Mouse (Mus musculus) heart, postnatal 14 days (tissue): ENCODE measurements around the gene Sobp. TPM values are rescaled to one million over a fixed set of nuclear protein-coding genes. Genes with fewer than 3 reads are reported as not detected.

Source experiments
- DNase-seq, 2 experiments: peaks; one replicate each; pipeline ENCODE4 v3.0.0; 2021 to 2022
- intact Hi-C: fragments of 180-260 bp; cut with DNase I; formaldehyde crosslinking; loops from one replicate; pipeline ENCODE4 v1.15.1; 2025
- total RNA-seq, 2 experiments: library from RNA; stranded (reverse); gene quantifications; 2 replicates each; pipeline ENCODE4 v1.2.3; 2021

Sobp gene
- total RNA-seq, 2 experiments from 2014 or later: 14.4 to 14.6 TPM

GRCm38 (mm10) chr10:43096614-43097013, 77.7 kb downstream of the Sobp start:
- intact Hi-C loops: no loop called here

GRCm38 (mm10) chr10:43094537-43094936, 79.8 kb downstream of the Sobp start:
- intact Hi-C loops: no loop called here
- no peak for DNase-seq

More at GRCm38 (mm10) chr10:43096614-43097013, 77.7 kb downstream of the Sobp start:
- no peak for DNase-seq

- no peak for DNase-seq
- intact Hi-C loops: no loop called here
These were observed 80.9 kb downstream of the Sobp start for GRCm38 (mm10) chr10:43093440-43093839.

GRCm38 (mm10) chr10:43090040-43090439, 84.3 kb downstream of the Sobp start:
- no peak for DNase-seq
- intact Hi-C loops: no loop called here

DNA sequence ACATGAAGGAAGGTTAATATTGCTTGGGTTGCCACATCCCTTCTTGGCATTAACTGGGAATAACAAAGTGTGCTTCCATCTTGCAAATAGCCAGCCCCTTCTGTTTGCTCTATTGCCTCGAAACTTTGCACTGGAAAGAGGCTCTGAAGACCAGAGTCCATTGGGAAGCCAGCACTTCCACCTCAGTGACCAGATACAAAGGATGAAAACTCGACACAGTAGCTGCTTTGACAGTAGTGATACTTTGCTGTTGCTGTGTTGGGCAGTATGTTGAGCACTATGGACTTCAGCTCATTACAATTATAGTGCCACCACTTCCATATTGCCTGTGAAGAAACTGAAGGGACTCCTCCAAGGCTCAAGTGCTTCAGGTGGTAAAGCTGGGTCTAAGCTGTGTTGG, 86.9 kb downstream of the Sobp start:
- intact Hi-C loops: no loop called here
- no peak for DNase-seq

GRCm38 (mm10) chr10:43086888-43087287, 87.4 kb downstream of the Sobp start:
- no peak for DNase-seq
- intact Hi-C loops: no loop called here

GRCm38 (mm10) chr10:43084087-43084366, 90.3 kb downstream of the Sobp start:
- no peak for DNase-seq
- intact Hi-C loops: no loop called here

DNA sequence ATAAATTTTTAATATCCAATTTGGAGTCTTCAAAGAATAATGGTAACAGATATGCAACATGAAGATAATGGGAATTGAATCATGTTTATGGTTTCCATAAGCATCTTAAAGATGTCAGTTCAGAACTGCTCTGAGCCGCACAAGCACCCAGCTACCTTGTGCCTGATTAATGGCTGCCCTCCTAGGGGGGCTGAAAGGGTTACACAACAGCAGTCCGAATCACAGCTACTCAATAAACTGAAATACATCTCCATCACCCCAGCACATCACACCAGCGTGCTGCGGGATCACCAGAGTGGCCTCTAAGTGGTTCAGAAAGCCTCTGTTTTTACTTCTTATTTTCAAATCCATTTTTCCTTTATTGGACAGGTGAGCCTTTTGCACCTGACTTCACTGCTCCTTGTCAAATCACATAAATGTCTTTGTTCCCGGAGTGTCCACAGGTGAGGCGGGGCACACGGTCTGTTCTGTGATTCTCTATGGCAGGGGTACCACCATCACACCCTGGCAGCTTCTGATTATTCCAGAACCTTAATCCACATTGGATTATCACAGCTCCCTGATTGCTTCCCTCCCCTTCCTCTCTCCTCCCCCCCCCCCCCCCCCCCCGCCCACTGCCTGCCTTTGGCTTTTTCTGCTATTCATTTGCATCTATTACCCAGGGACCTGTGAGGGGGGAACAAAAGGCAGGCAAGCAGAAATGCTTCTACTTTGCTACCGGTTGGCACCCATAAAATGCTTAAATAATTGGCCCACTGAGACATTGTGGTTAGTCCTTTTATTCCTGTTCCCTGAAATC, 90.8 kb downstream of the Sobp start:
- DNase-seq: no peak
- intact Hi-C loops: no loop called here

DNA sequence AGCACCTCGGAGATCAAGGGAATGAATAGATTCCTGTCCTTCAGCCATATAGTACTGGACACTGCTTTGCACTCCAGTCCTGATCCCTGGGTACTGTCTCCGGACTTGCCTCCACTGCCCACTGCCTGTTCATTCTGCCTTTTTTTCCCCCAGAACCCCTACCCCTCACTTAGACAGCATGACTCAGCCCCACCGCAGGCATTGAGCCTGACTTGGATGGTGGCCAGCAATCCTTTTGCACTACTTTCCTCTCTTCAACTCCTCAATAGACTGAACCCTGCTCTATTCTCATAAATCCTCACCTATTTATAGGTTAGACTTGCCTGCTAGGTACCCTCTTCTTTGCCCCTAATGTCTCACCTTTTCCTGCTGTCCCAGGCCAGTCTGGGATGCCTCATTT, 93.0 kb downstream of the Sobp start:
- peak; percentile 11 to 32 for DNase-seq
- intact Hi-C loops: no loop called here

GRCm38 (mm10) chr10:43075535-43076152, 98.7 kb downstream of the Sobp start:
- DNase-seq: no peak
- intact Hi-C loops: no loop called here

- intact Hi-C loops: no loop called here
- no peak for DNase-seq
These were observed 101.0 kb downstream of the Sobp start for GRCm38 (mm10) chr10:43073281-43073680.

GRCm38 (mm10) chr10:43070893-43071292, 103.4 kb downstream of the Sobp start:
- DNase-seq: no peak
- intact Hi-C loops: no loop called here

DNA sequence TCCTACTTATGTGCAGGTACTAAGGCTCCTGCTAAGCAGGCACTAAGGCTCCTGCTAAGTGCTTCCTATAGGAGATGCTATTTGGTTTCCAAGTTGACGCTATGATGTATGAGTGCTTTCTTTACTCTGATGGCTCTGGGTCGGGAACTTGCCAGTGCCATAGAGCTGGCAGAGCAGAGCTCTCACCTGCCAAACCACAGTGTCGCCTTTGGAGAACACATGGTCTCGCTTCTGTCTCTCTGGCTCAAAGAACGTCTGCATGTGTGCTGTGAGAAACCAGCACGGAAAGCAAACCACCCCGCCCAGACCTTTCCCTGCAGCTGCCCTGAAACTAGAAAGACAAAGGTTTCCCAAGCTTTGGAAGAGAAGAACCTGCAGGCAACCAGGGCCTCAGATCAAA, 109.0 kb downstream of the Sobp start:
- intact Hi-C loops: no loop called here
- no peak for DNase-seq

GRCm38 (mm10) chr10:43061519-43062105, 112.7 kb downstream of the Sobp start:
- intact Hi-C loops: no loop called here
- DNase-seq: no peak

DNA sequence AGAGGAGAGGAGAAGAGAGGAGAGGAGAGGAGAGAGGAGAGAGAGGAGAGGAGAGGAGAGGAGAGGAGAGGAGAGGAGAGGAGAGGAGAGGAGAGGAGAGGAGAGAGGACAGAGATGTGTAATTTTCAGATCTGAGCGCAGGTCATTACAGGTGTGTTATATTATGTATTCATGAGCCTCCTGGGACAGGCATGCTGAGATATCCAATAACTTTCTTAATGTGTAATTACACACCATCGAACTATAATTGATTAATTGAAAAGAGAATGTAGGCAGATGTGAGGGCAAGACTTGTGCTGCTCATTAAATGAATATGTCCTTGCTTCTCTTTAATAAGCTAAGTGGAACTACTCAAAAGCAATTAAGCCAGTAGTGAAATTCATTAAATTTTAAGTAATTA, 118.9 kb downstream of the Sobp start:
- DNase-seq: no peak

DNA sequence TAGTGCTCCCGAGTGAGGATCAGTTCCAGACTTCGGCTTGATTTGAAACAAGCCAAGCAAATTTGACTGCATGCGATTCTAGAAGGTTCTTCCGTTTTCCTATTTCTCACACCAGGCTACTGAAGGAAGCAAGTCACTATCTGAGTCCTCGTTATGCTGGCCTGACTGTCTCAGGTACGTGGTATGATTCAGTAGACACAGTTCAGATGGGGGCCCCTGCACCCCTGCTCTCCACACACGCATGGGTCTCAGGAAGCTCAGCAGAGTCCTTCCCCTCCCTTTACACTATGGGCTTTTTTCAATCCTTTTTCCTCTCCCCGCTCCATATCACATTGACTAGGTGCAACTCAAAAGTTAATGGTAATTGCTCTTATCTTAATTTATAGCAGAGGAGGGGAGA, 119.6 kb downstream of the Sobp start:
- intact Hi-C loops: no loop called here
- no peak for DNase-seq

More for the DNA sequence above, 118.9 kb downstream of the Sobp start:
- intact Hi-C loops: no loop called here

DNA sequence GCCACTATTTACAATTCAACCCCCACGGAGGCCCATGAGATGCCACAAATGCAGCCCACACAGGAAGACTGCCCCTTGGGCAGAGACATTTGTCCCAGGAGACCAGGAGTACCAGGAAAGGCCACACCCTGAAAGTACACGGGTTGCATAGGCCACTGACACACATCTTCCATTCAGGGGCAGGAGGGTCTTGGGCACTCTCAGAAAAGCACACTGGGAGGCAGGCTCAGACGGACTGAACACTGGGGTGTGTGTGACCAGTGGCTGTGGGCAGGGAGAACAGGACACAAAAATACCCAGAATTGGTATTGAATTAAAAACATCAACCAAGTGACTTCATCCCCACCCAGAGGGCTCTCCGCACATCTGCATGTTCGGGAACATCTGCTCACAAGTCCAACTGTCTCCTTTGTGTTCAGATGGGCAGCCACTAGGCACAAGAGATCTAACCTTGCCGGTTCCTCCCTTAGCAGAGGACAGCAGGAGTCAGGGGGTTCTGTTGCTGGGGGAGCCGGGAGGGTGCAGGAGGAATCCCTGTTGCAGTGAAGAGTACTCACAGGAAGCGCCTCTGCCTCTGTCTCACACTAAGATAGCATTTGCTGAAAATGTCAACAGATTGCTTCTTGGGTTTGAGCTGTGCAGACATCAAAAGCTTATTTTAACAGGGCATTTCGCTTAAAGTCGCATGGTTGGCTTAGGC, 120.3 kb downstream of the Sobp start:
- intact Hi-C loops: no loop called here
- DNase-seq: no peak

DNA sequence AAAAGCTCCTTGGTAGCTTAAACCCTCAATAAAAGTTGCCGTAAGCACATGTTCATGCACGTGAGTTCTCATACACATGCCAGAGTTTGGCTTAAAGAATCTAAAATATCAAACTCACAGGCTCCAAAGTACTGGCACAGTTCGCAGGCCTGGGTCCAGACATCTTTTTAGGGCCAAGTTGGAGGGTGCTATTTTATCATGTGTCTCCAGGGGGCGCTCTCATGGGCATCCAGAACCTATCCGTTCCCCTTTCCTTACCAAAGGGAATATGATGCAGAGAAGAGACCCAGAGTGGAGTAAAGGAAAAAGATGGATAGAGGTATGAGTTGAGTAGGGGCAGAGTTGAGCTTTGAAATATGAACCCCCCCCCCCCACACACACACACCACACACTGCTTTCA, 121.9 kb downstream of the Sobp start:
- peak; percentile 27 to 42 for DNase-seq
- intact Hi-C loops: no loop called here

- peak in 1 of 2 experiments; percentile 31 for DNase-seq
- intact Hi-C loops: no loop called here
These were observed 126.5 kb downstream of the Sobp start for GRCm38 (mm10) chr10:43047804-43048348.

GRCm38 (mm10) chr10:43043351-43044209, 130.8 kb downstream of the Sobp start:
- intact Hi-C loops: no loop called here
- DNase-seq: peak; percentile 17 to 43
